Mouse (Mus musculus) kidney, embryonic 15.5 days (tissue): Measurements from ENCODE around the gene Suclg1. TPM values are rescaled to one million over a fixed set of nuclear protein-coding genes. Genes with fewer than 3 reads are reported as not detected.
A peak's percentile ranks its signal among the peaks of the same experiment; 100 is the strongest.

Experiments
- ATAC-seq: fragments of 200-750 bp; cut with Nextera tagmentation; replicated peaks from 2 replicates; pipeline ENCODE4 v1.8.0; 2017; ENCODE audit warnings: moderate TSS enrichment; ENCODE audit not compliant: low FRiP score
- H3K27ac ChIP-seq: fragments of 300-500 bp; sonication (generic); 2 replicates; pipeline ENCODE4 v1.5.1; 2015; ENCODE audit warnings: mild to moderate bottlenecking, inconsistent platforms
- H3K27me3 ChIP-seq: fragments of 300-500 bp; sonication (generic); 2 replicates; pipeline ENCODE4 v1.6.1; 2015; ENCODE audit warnings: inconsistent platforms
- H3K36me3 ChIP-seq: fragments of 300-500 bp; sonication (generic); 2 replicates; pipeline ENCODE4 v1.6.1; 2015; ENCODE audit warnings: inconsistent platforms
- H3K4me1 ChIP-seq: fragments of 300-500 bp; sonication (generic); 2 replicates; pipeline ENCODE4 v1.6.1; 2015; ENCODE audit warnings: inconsistent platforms
- H3K4me2 ChIP-seq: fragments of 300-500 bp; sonication (generic); 2 replicates; pipeline ENCODE4 v1.6.1; 2015; ENCODE audit warnings: moderate library complexity, mild to moderate bottlenecking, inconsistent platforms
- H3K4me3 ChIP-seq: fragments of 300-500 bp; sonication (generic); replicated peaks from 2 replicates; pipeline ENCODE4 v1.5.1; 2015; ENCODE audit warnings: mild to moderate bottlenecking, inconsistent platforms
- H3K9ac ChIP-seq: fragments of 300-500 bp; sonication (generic); 2 replicates; pipeline ENCODE4 v1.6.1; 2015; ENCODE audit warnings: mild to moderate bottlenecking, inconsistent platforms
- H3K9me3 ChIP-seq: fragments of 300-500 bp; sonication (generic); replicated peaks from 2 replicates; pipeline ENCODE4 v1.6.1; 2016; ENCODE audit warnings: inconsistent platforms
- WGBS: fragments of 180-500 bp; shearing (Covaris S2); methylation state at CpG from one replicate; pipeline ENCODE4 v1.1.7; 2015; ENCODE audit warnings: mixed read lengths; 5-methylcytosine and 5-hydroxymethylcytosine counted together
- polyA plus RNA-seq: library from polyadenylated mRNA; unstranded; fragments of >200 nt; fragmentation: Nextera tagmentation; extraction: Ambion mirVana; gene quantifications from 2 replicates; pipeline ENCODE4 v1.2.1, GENCODE M21; 2015

The Suclg1 gene
- polyA plus RNA-seq, 1 experiment from 2014 or later: 202 TPM

GRCm38 (mm10) chr6:73252396-73252795 lies 4.2 kb downstream of the Suclg1 start:
- no peak overlapping the region for H3K9ac ChIP-seq
- H3K4me2 ChIP-seq: no peak overlapping the region
- peaks cover 21% of the 10 kb centered on the region for H3K36me3 ChIP-seq
- H3K27ac ChIP-seq: no peak overlapping the region
- no peaks in the 10 kb centered on the region for H3K9me3 ChIP-seq
- H3K4me3 ChIP-seq: no peak overlapping the region
- H3K4me1 ChIP-seq: peaks cover 23% of the 10 kb centered on the region
- ATAC-seq: no peak
- no peaks in the 10 kb centered on the region for H3K27me3 ChIP-seq

- 89% methylated on average over 2 of the region's 2 CpGs for WGBS
These were observed 4.8 kb downstream of the Suclg1 start for GRCm38 (mm10) chr6:73253006-73253405.

GRCm38 (mm10) chr6:73253584-73253983 lies 5.4 kb downstream of the Suclg1 start:
- H3K9me3 ChIP-seq: no peaks in the 10 kb centered on the region
- H3K9ac ChIP-seq: no peak overlapping the region
- H3K27ac ChIP-seq: no peak overlapping the region
- ATAC-seq: no peak
- peaks cover 32% of the 10 kb centered on the region for H3K36me3 ChIP-seq
- no peak overlapping the region for H3K4me2 ChIP-seq
- H3K27me3 ChIP-seq: no peaks in the 10 kb centered on the region
- 72% methylated on average over 4 of the region's 4 CpGs for WGBS
- H3K4me1 ChIP-seq: peaks cover 23% of the 10 kb centered on the region
- no peak overlapping the region for H3K4me3 ChIP-seq

More at GRCm38 (mm10) chr6:73253006-73253405, 4.8 kb downstream of the Suclg1 start:
- Histone ChIP-seq H3K27ac (no peak overlapping the region), H3K27me3 (no peaks in the 10 kb centered on the region), H3K36me3 (peaks cover 27% of the 10 kb centered on the region), H3K4me3 (no peak overlapping the region), H3K9ac (no peak overlapping the region), H3K9me3 (no peaks in the 10 kb centered on the region), H3K4me2 (no peak overlapping the region), H3K4me1 (peaks cover 23% of the 10 kb centered on the region)
- no peak for ATAC-seq

GRCm38 (mm10) chr6:73254307-73255228 lies 6.4 kb downstream of the Suclg1 start:
- no peak overlapping the region for H3K4me3 ChIP-seq
- H3K9me3 ChIP-seq: no peaks in the 10 kb centered on the region
- H3K4me1 ChIP-seq: peaks cover 17% of the 10 kb centered on the region
- WGBS: 70% methylated on average over 9 of the region's 9 CpGs
- no peak overlapping the region for H3K9ac ChIP-seq
- H3K27ac ChIP-seq: no peak overlapping the region
- ATAC-seq: no peak; the same call in 1 of the 2 replicates
- H3K36me3 ChIP-seq: peaks cover 42% of the 10 kb centered on the region
- no peaks in the 10 kb centered on the region for H3K27me3 ChIP-seq
- H3K4me2 ChIP-seq: no peak overlapping the region

- WGBS: 93% methylated on average over 7 of the region's 7 CpGs
- Histone ChIP-seq H3K9me3 (no peaks in the 10 kb centered on the region), H3K27me3 (no peaks in the 10 kb centered on the region), H3K36me3 (peaks cover 63% of the 10 kb centered on the region), H3K4me3 (no peak overlapping the region), H3K9ac (no peak overlapping the region), H3K27ac (no peak overlapping the region), H3K4me1 (peaks cover 11% of the 10 kb centered on the region), H3K4me2 (no peak overlapping the region)
- ATAC-seq: no peak
These were observed 8.9 kb downstream of the Suclg1 start for GRCm38 (mm10) chr6:73257068-73257467.

- Histone ChIP-seq H3K36me3 (peaks cover 82% of the 10 kb centered on the region), H3K4me2 (no peak overlapping the region), H3K9me3 (no peaks in the 10 kb centered on the region), H3K27me3 (no peaks in the 10 kb centered on the region), H3K4me3 (no peak overlapping the region), H3K4me1 (no peaks in the 10 kb centered on the region), H3K9ac (no peak overlapping the region), H3K27ac (no peak overlapping the region)
- WGBS: 83% methylated on average over 6 of the region's 6 CpGs
- no peak for ATAC-seq
These were observed 11.9 kb downstream of the Suclg1 start for GRCm38 (mm10) chr6:73260110-73260509.

GRCm38 (mm10) chr6:73264801-73265200 lies 16.6 kb downstream of the Suclg1 start:
- no peaks in the 10 kb centered on the region for H3K4me1 ChIP-seq
- no peak overlapping the region for H3K4me3 ChIP-seq
- H3K27me3 ChIP-seq: no peaks in the 10 kb centered on the region
- no peak for ATAC-seq
- no peak overlapping the region for H3K27ac ChIP-seq
- H3K36me3 ChIP-seq: peaks cover 81% of the 10 kb centered on the region
- no peak overlapping the region for H3K9ac ChIP-seq
- no peak overlapping the region for H3K4me2 ChIP-seq
- 53% methylated on average over 2 of the region's 2 CpGs for WGBS
- no peaks in the 10 kb centered on the region for H3K9me3 ChIP-seq

GRCm38 (mm10) chr6:73267738-73268311 lies 19.6 kb downstream of the Suclg1 start:
- H3K27me3 ChIP-seq: no peaks in the 10 kb centered on the region
- peaks cover 86% of the 10 kb centered on the region for H3K36me3 ChIP-seq
- H3K9ac ChIP-seq: no peak overlapping the region
- WGBS: 86% methylated on average over 8 of the region's 8 CpGs
- no peaks in the 10 kb centered on the region for H3K9me3 ChIP-seq
- no peak for ATAC-seq
- no peak overlapping the region for H3K4me2 ChIP-seq
- no peak overlapping the region for H3K27ac ChIP-seq
- H3K4me1 ChIP-seq: no peaks in the 10 kb centered on the region
- no peak overlapping the region for H3K4me3 ChIP-seq

- Histone ChIP-seq H3K27ac (no peak overlapping the region), H3K4me1 (no peaks in the 10 kb centered on the region), H3K4me2 (no peak overlapping the region), H3K9ac (no peak overlapping the region), H3K9me3 (no peaks in the 10 kb centered on the region), H3K36me3 (peaks cover 85% of the 10 kb centered on the region), H3K4me3 (no peak overlapping the region), H3K27me3 (no peaks in the 10 kb centered on the region)
- 98% methylated on average over 3 of the region's 3 CpGs for WGBS
- no peak for ATAC-seq
These were observed 21.2 kb downstream of the Suclg1 start for GRCm38 (mm10) chr6:73269374-73269773.

GRCm38 (mm10) chr6:73271546-73272091 lies 23.4 kb downstream of the Suclg1 start:
- Histone ChIP-seq H3K27me3 (no peaks in the 10 kb centered on the region), H3K36me3 (peaks cover 90% of the 10 kb centered on the region), H3K4me3 (no peak overlapping the region), H3K4me1 (no peaks in the 10 kb centered on the region), H3K27ac (no peak overlapping the region), H3K9me3 (no peaks in the 10 kb centered on the region), H3K9ac (no peak overlapping the region), H3K4me2 (no peak overlapping the region)
- no peak for ATAC-seq
- 88% methylated on average over 3 of the region's 3 CpGs for WGBS

- H3K36me3 ChIP-seq: peaks cover 83% of the 10 kb centered on the region
- no peaks in the 10 kb centered on the region for H3K27me3 ChIP-seq
- no peaks in the 10 kb centered on the region; the same call in 1 of the 2 replicates for H3K4me1 ChIP-seq
- no peak overlapping the region for H3K4me2 ChIP-seq
- no peak for ATAC-seq
- no peaks in the 10 kb centered on the region for H3K9me3 ChIP-seq
- H3K4me3 ChIP-seq: no peak overlapping the region
- no peak overlapping the region for H3K9ac ChIP-seq
- WGBS: 84% methylated on average over 5 of the region's 5 CpGs
- no peak overlapping the region for H3K27ac ChIP-seq
These were observed 26.8 kb downstream of the Suclg1 start for GRCm38 (mm10) chr6:73275002-73275401.

GRCm38 (mm10) chr6:73279681-73280080 lies 31.5 kb downstream of the Suclg1 start:
- Histone ChIP-seq H3K4me1 (peaks cover 3% of the 10 kb centered on the region; the same call in 1 of the 2 replicates), H3K36me3 (peaks cover 38% of the 10 kb centered on the region), H3K9ac (no peak overlapping the region), H3K4me2 (no peak overlapping the region), H3K27ac (no peak overlapping the region), H3K9me3 (no peaks in the 10 kb centered on the region), H3K27me3 (no peaks in the 10 kb centered on the region), H3K4me3 (no peak overlapping the region)
- whole genome bisulfite sequencing: 28% methylated on average over 8 of the region's 8 CpGs
- ATAC-seq: peak; percentile 82
